Mouse (Mus musculus) MN1 (cell line): Measurements from ENCODE around the gene Sf1.

ENCODE experiments used
- DNase-seq: peaks from one replicate; pipeline ENCODE4 v3.0.0-alpha.2; 2016; ENCODE audit warnings: low spot score

Sf1 gene

DNA sequence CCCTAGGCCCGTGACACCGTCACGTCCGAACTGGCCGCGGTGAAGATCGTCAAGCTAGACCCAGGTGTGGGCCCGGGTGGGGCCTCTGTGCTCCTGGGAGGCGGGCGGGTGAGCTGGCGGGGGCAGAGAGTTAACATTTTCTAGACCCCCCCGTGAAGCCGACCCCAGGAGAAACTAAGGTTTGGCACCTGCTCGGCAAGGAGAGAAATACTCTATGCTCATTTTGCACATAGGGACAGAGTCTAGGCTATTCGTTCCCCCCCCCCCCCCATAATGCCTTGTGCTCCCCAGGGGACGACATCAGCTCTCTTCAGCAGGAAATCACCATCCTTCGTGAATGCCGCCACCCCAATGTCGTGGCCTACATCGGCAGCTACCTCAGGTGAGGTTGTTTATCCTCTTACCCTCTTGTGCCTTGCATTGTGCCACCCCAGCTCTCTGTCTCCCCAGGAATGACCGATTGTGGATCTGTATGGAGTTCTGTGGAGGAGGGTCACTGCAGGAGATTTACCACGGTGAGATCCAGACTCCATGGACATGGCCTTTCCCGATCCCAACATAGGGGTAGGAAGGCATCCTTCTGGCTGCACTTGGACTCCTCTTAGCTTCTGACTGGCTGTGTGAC is 21.9 kb upstream of the Sf1 start:
- no peak for DNase-seq

DNA sequence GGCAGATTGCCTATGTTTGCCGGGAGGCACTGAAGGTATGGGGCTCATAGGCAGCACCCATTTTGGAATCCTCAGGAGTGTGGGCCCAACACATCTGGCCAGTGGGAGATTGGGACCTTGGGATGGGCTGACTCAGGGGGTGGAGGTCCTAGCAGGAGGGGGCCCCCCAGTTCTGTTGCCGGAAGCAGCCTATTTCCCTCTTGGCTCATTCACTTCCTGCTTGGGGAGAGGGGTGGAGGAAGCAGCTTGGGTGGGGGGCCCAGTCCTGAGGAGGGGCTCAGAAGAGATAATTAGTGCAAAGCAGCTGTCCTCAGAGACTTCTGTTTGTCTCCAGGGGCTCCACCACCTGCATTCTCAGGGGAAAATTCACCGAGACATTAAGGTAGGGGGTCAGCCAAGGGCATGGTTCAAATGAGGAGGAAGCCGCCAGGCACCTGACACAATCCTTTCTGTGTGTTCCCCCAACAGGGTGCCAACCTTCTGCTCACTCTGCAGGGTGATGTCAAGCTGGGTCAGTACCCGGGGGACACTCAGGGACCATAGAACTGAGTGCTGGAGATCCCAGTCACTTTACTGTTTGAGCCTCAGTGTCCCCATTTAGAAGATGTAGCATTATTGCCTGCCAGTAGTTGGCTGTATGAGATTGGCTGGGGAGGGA is 21.1 kb upstream of the Sf1 start:
- DNase-seq, result no peak

- no peak for DNase-seq
Observed at GRCm38 (mm10) chr19:6343066-6343925, 20.2 kb upstream of the Sf1 start.

DNA sequence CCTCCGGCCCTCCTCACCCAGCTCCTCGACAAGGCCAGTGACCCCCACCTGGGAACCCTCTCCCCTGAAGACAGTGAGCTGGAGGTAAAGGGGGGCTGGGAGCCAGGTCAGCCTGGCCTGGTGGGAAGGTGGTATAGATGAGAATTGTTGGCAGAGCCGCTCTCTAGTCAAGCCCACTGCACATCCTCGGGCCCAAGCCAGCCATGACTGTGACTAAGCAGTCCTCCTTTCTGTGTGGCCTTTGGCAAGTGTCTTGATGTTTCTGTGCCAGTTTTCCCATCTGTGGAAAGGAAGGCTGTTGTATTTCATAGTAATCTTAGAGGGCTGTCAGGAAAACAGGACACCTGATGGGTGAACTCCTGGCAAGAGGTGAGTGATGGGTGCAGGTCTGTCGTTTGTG is 19.5 kb upstream of the Sf1 start:
- DNase-seq, result no peak

- DNase-seq, result no peak
Observed at GRCm38 (mm10) chr19:6346023-6346422, 17.5 kb upstream of the Sf1 start.

- no peak for DNase-seq
Observed at GRCm38 (mm10) chr19:6346661-6347060, 16.8 kb upstream of the Sf1 start.

DNA sequence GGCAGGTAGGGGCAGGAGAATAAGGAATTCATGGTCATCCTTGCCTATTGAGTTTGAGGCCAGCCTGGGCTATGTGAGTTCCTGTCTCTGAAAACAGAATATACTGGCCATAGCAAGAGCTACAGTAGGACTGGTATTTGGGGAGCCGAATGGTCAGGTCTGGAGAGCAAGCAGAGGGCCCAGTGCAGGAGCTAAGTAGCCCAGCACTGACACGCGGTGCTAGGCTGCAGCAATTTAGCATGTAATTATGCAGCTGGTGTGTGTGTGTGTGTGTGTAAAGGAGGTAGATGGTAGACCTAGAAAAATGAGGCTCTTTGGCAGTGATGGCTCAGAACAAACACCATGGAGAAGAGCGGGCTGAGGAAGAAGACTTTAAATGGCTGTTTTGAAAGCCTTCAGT is 15.9 kb upstream of the Sf1 start:
- DNase-seq, result no peak

DNA sequence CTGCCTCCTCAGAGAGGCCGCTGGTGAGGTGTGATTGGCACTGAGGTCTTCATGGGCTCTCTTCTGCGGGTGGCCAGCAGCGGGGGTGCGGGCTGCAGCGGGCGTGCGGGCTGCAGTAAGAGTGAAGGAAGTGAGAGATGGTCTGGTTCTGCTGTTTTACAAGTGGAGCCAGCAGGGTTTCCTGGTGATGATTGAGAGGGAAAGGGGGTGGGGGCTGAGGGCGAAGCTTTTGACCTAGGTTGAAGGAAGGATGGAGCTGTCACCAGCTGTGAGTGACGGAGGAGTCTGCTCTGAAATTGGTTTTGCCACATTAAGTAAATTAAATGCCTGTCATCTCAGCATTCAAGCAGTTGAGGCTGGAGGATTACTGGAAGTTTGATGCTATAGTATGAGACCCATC is 14.8 kb upstream of the Sf1 start:
- no peak for DNase-seq

DNA sequence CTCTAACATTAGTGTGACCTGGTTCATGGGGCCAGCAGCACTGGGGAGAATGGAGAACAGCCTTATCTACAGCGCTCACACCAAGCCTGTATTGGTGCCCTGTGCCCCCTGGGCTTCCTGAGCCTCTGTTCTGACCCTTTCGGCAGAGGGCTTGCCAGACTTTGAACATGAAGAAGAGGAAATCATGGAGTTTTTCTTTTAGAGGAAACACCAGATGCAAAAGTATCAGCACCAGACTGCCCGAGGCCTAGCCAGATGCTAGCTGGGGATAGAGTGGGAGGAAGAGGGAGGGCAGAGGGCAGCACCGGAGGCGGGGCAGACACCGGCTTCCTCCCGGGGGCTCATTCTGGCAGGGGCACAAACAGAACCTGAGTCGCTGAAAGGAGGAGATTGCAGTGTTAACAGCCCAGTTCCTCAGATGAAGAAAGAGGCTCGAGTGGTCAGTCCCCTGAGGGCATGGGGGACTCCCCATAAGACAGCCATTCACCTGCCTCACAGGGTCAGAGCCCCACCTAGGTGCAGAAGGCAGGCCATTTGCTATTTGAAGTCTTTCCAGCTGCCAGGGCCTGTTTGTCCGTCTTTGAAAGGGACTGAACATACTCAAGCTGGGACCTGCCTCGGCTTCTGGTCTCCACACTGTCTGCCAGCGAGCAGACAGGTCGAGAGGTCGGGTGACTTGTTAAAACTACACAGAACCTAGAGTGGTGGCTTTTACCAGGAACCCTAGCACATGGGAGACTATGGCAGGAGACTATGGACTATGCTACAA is 14.1 kb upstream of the Sf1 start:
- no peak for DNase-seq

DNA sequence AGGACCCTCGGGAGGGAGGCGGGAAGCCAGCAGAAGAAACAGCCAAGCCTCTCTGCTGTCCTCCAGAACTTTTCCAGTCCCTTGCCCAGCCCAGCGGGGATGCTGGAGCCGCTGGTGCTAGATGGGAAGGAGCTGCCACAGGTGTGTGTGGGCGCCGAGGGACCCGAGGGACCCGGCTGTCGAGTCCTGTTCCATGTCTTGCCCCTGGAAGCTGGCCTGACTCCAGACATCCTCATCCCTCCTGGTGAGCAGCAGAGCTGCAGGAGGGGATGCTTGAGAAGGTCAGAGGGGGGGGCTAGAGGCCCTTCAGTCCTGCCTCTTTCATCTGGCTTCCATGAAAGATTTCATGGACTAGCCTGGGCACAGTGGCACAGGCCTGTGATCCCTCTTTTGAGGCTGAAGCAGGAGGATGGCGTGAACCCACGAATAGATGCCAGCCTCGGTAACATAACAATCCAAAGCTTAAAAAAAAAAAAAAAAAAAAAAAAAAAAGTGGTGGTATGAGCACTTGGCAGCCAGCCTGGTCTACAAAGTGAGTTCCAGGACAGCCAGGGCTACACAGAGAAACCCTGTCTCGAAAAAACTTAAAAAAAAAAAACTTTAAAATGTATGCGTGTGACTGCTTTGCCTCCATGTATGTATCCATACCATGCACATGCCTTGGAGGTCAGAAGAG is 11.9 kb upstream of the Sf1 start:
- DNase-seq, result peak; percentile 20

- DNase-seq, result no peak
Observed at GRCm38 (mm10) chr19:6352107-6352505, 11.4 kb upstream of the Sf1 start.

GRCm38 (mm10) chr19:6354030-6354429 is 9.5 kb upstream of the Sf1 start:
- peak; percentile 25 for DNase-seq

DNA sequence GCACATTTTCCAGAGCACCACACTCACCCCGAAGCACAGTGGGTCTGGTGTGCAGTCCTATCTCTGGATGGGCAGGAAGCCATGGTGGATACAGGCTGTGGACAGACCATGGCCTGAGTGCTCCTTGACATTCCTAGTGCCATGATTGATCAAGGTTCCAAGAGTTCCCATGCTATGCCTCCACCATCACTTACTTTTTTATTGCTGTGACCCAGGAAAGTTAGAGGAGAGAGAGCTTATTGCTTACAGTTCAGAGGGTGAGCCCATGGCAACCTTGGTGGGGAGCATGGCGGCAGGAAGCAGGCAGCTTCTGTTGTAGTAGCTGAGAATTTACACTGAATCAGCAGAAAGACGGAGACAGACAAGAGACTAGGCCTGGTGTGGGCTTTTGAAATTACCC is 2.2 kb upstream of the Sf1 start:
- no peak for DNase-seq

DNA sequence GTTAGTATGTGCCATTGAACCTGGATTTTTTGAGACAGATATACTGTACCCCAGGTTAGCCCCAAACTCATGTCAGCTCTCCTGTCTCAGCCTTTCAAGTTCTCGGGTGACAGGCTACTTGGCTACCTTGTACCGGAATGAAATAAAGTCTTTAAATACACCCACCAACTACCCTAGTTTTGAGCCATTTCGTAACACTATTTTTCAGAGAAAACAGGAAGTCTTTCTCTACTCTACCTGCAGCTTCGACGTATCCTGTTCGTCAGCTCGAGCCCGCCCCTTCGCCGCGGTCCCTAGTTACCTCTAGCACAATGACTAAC is 439 bp upstream of the Sf1 start:
- no peak for DNase-seq

- DNase-seq, result peak; percentile 83
Observed at GRCm38 (mm10) chr19:6364317-6364725, 831 bp downstream of the Sf1 start.

- no peak for DNase-seq
Observed at GRCm38 (mm10) chr19:6364842-6365241, 1.4 kb downstream of the Sf1 start.

- no peak for DNase-seq
Observed at GRCm38 (mm10) chr19:6370175-6370574, 6.7 kb downstream of the Sf1 start.

DNA sequence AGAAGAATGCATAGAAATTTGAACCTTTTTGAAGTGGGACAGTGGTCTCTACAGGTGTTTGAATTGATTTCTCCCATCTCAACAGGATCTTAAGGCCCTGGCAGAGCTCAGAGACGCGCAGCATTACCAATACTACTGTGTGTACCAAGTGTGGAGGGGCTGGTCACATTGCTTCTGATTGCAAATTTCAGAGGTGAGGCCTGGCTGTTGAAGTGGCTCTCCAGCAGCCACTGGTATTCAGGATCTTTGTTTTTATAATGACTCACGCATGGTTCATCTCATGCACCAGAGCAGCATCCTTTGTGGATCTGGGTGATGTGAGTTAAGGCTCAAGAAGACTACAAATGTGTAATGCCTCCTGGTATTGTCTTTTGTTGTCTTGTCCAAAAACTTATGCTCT is 8.9 kb downstream of the Sf1 start:
- DNase-seq, result peak; percentile 63

- DNase-seq, result peak; percentile 70
Observed at GRCm38 (mm10) chr19:6373539-6374400, 10.3 kb downstream of the Sf1 start.

DNA sequence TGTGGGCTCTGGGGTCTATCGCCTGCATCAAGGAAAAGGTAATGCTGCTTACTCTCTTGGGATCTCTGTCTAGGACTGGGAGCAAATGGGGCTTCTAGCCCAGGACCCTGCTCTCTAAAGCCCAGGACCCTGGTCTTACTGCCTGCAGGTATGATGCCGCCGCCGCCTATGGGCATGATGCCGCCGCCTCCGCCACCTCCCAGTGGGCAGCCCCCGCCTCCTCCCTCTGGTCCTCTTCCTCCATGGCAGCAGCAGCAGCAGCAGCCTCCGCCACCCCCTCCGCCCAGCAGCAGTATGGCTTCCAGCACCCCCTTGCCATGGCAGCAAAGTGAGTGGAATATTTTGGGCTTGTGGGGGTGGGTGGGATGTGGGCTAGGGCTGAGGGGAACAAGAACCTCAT is 11.1 kb downstream of the Sf1 start:
- no peak for DNase-seq
